Mouse (Mus musculus) liver, embryonic 15.5 days (tissue): ENCODE measurements around the gene 4930550L24Rik. TPM values are rescaled to one million over a fixed set of nuclear protein-coding genes. Genes with fewer than 3 reads are reported as not detected.

Source experiments
- ATAC-seq: fragments of 200-750 bp; cut with Nextera tagmentation; 2 replicates; pipeline ENCODE4 v1.8.0; 2017; ENCODE audit warnings: moderate number of reproducible peaks, mild to moderate bottlenecking, moderate library complexity; ENCODE audit not compliant: insufficient read depth
- H3K27ac ChIP-seq: fragments of 300-500 bp; sonication (generic); replicated peaks from 2 replicates; pipeline ENCODE4 v1.5.1; 2015; ENCODE audit warnings: mild to moderate bottlenecking, inconsistent platforms
- H3K27me3 ChIP-seq: fragments of 300-500 bp; sonication (generic); 2 replicates; pipeline ENCODE4 v1.6.1; 2015; ENCODE audit warnings: mild to moderate bottlenecking, inconsistent platforms
- H3K36me3 ChIP-seq: fragments of 300-500 bp; sonication (generic); replicated peaks from 2 replicates; pipeline ENCODE4 v1.6.1; 2015; ENCODE audit warnings: moderate library complexity, mild to moderate bottlenecking, inconsistent platforms
- H3K4me1 ChIP-seq: fragments of 300-500 bp; sonication (generic); replicated peaks from 2 replicates; pipeline ENCODE4 v1.6.1; 2015; ENCODE audit warnings: inconsistent platforms
- H3K4me2 ChIP-seq: fragments of 300-500 bp; sonication (generic); 2 replicates; pipeline ENCODE4 v1.6.1; 2015; ENCODE audit warnings: moderate library complexity, mild to moderate bottlenecking, inconsistent platforms
- H3K4me3 ChIP-seq: fragments of 300-500 bp; sonication (generic); replicated peaks from 2 replicates; pipeline ENCODE4 v1.5.1; 2015; ENCODE audit warnings: mild to moderate bottlenecking, inconsistent platforms
- H3K9ac ChIP-seq: fragments of 300-500 bp; sonication (generic); 2 replicates; pipeline ENCODE4 v1.6.1; 2015; ENCODE audit warnings: moderate library complexity, mild to moderate bottlenecking, inconsistent platforms
- H3K9me3 ChIP-seq: fragments of 300-500 bp; sonication (generic); replicated peaks from 2 replicates; pipeline ENCODE4 v1.6.1; 2016; ENCODE audit warnings: inconsistent platforms
- WGBS: fragments of 180-500 bp; shearing (Covaris S2); methylation state at CpG from one replicate; pipeline ENCODE4 v1.1.7; 2015; ENCODE audit warnings: mixed read lengths; ENCODE audit not compliant: insufficient replicate concordance; 5-methylcytosine and 5-hydroxymethylcytosine counted together
- polyA plus RNA-seq: library from polyadenylated mRNA; unstranded; fragments of >200 nt; fragmentation: Nextera tagmentation; extraction: Ambion mirVana; gene quantifications from 2 replicates; pipeline ENCODE4 v1.2.1, GENCODE M21; 2015

The 4930550L24Rik gene
- polyA plus RNA-seq: 0.12 TPM in 1 of 2 replicates, not detected in the other

- Histone ChIP-seq H3K27ac (no peak within 1 kb of the TSS), H3K4me1 (no peaks in the 10 kb centered on the region), H3K27me3 (no peaks in the 10 kb centered on the region), H3K9ac (no peak within 1 kb of the TSS), H3K4me2 (no peak within 1 kb of the TSS), H3K4me3 (no peak within 1 kb of the TSS), H3K36me3 (no peaks in the 10 kb centered on the region), H3K9me3 (no peaks in the 10 kb centered on the region)
- no peak for ATAC-seq
- WGBS: 67% methylated on average over 2 of the region's 2 CpGs
Observed at GRCm38 (mm10) chrX:58909060-58909459, at the start of gene 4930550L24Rik. Gene 4930550L24Rik (plus strand): TSS chrX:58909360.

GRCm38 (mm10) chrX:58900753-58901152 is 8.4 kb upstream of the 4930550L24Rik start:
- no peaks in the 10 kb centered on the region for H3K27me3 ChIP-seq
- no peak for ATAC-seq
- H3K9me3 ChIP-seq: no peaks in the 10 kb centered on the region
- no peaks in the 10 kb centered on the region for H3K36me3 ChIP-seq
- H3K4me1 ChIP-seq: no peaks in the 10 kb centered on the region
- 44% methylated on average over 1 of the region's 1 CpGs for WGBS
- H3K4me3 ChIP-seq: no peak overlapping the region
- H3K9ac ChIP-seq: no peak overlapping the region
- H3K4me2 ChIP-seq: no peak overlapping the region
- no peak overlapping the region for H3K27ac ChIP-seq

GRCm38 (mm10) chrX:58967969-58968368 is 58.8 kb downstream of the 4930550L24Rik start:
- Histone ChIP-seq H3K9ac (no peak overlapping the region), H3K27me3 (no peaks in the 10 kb centered on the region), H3K4me1 (no peaks in the 10 kb centered on the region), H3K36me3 (no peaks in the 10 kb centered on the region), H3K27ac (no peak overlapping the region), H3K9me3 (no peaks in the 10 kb centered on the region), H3K4me2 (no peak overlapping the region), H3K4me3 (no peak overlapping the region)
- ATAC-seq: no peak
- 83% methylated on average over 2 of the region's 2 CpGs for WGBS
